ENCODE assay signal across 22 mouse cellular contexts in the genomic region with DNA sequence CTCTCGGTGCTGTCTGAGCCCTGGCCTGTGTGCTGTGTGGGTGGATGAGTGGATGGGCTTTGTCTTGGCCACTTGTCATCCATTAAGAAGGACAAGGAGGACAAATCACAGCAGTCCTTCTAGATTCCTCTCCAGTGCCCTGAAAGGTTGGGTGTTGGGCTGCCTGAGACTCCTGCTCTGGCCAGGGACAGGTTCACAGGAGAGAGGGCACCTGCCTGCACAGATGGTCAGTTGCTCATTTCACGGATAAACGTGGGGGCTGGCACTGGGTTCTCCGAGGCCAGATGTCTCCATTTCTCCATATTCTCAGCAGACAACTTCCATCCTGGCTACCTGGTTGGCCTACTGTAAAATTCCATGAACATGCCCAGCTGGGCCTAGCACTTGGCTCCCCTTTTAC. TPM values are rescaled to one million over a fixed set of nuclear protein-coding genes. Genes with fewer than 3 reads are reported as not detected.
DNase-seq lines count a peak whose midpoint lies in the region; ATAC-seq lines count a peak whose summit lies in the region.
"Had no signal": no experiment of that assay in that cellular context is flagged by ENCODE, and none has a peak within 500 bp of the region (broad histone marks: within the 10 kb centered on the region; RNA-seq: fewer than 3 reads in every experiment).

No protein-coding gene starts in this region.

- H3K4me3 ChIP-seq in forebrain, embryonic 14.5 days (ENCODE audit: low read depth, low read length), result no peak overlapping the region
- H3K4me3 ChIP-seq: embryonic facial prominence, embryonic 13.5 days; forebrain, embryonic 12.5 days; heart, embryonic 10.5 days; heart, embryonic 15.5 days; hindbrain, embryonic 13.5 days; intestine, embryonic 15.5 days had no signal

- H3K9me3 ChIP-seq in forebrain, embryonic 14.5 days (replicated peaks; ENCODE audit: control insufficient read depth, low read length), result no peaks in the 10 kb centered on the region
- H3K9me3 ChIP-seq: embryonic facial prominence, embryonic 13.5 days; forebrain, embryonic 12.5 days; G1E; heart, embryonic 10.5 days; heart, embryonic 15.5 days; hindbrain, embryonic 13.5 days; intestine, embryonic 15.5 days had no signal

- H3K27ac ChIP-seq in forebrain, embryonic 14.5 days (ENCODE audit: low read depth, low read length), result no peak overlapping the region
- H3K27ac ChIP-seq: embryonic facial prominence, embryonic 13.5 days; forebrain, embryonic 12.5 days; heart, embryonic 10.5 days; heart, embryonic 15.5 days; hindbrain, embryonic 13.5 days; intestine, embryonic 15.5 days had no signal

- H3K4me2 ChIP-seq in forebrain, embryonic 14.5 days (ENCODE audit: low read length), result no peak overlapping the region
- H3K4me2 ChIP-seq: embryonic facial prominence, embryonic 13.5 days; forebrain, embryonic 12.5 days; heart, embryonic 15.5 days; hindbrain, embryonic 13.5 days; intestine, embryonic 15.5 days had no signal

- no peaks in the 10 kb centered on the region for H3K4me1 ChIP-seq in forebrain, embryonic 14.5 days (ENCODE audit: control insufficient read depth, insufficient read depth, low read length)
- H3K4me1 ChIP-seq: forebrain, embryonic 12.5 days; heart, embryonic 15.5 days had no signal

- DNase-seq in cerebellum, postnatal 4 days (ENCODE audit: low spot score in 2 of 2), result no peak
- peak; percentile 96 for DNase-seq in cerebellum, adult 11-12 months
- peak; percentile 97 for DNase-seq in cerebellum, adult 9-10 months
- DNase-seq in cerebellum, postnatal 25 days, result peak; percentile 86 to 89
- DNase-seq in forebrain, embryonic 14.5 days (ENCODE audit: low spot score), result no peak
- no peak for DNase-seq in kidney, adult 8-10 months
- DNase-seq in urinary bladder, postnatal 14 days (ENCODE audit: low spot score), result no peak
- DNase-seq: adrenal gland, adult 8-10 months; adrenal gland, postnatal 36 days; B cell, adult 2 months; heart, adult 18-20 months; heart, postnatal 14 days; kidney, adult 18-20 months had no signal

- 94% methylated on average over 4 of the region's 4 CpGs for WGBS in forebrain, embryonic 14.5 days

- ATAC-seq in cerebellum, adult (ENCODE audit: insufficient number of reproducible peaks, low FRiP score, low TSS enrichment), result peak; percentile 77; the same call in 1 of the 2 replicates
- ATAC-seq in forebrain, embryonic 14.5 days, result no peak
- ATAC-seq: CD4-positive, CD25-positive, alpha-beta regulatory T cell, adult 4 months; intestine, embryonic 15.5 days had no signal

- H3K36me3 ChIP-seq in forebrain, embryonic 14.5 days (ENCODE audit: control insufficient read depth, insufficient read depth, low read length), result no peaks in the 10 kb centered on the region
- H3K36me3 ChIP-seq: embryonic facial prominence, embryonic 13.5 days; forebrain, embryonic 12.5 days; G1E; heart, embryonic 10.5 days; heart, embryonic 15.5 days; intestine, embryonic 15.5 days had no signal

- H3K27me3 ChIP-seq in forebrain, embryonic 14.5 days (replicated peaks; ENCODE audit: control insufficient read depth, insufficient read depth, low read length), result no peaks in the 10 kb centered on the region
- H3K27me3 ChIP-seq: embryonic facial prominence, embryonic 13.5 days; forebrain, embryonic 12.5 days; hindbrain, embryonic 13.5 days; intestine, embryonic 15.5 days had no signal

- H3K9ac ChIP-seq in forebrain, embryonic 14.5 days (ENCODE audit: low read length), result no peak overlapping the region
- H3K9ac ChIP-seq: embryonic facial prominence, embryonic 13.5 days; forebrain, embryonic 12.5 days; heart, embryonic 15.5 days; hindbrain, embryonic 13.5 days; intestine, embryonic 15.5 days had no signal

RNA-seq across cellular contexts. Expression of a gene that starts 49.2 kb away (rescaled TPM):
- polyA plus RNA-seq in forebrain, embryonic 14.5 days (2014; fragmentation: Nextera tagmentation; extraction: Ambion mirVana), result 81.2 and 87.4 TPM in 2 replicates

Comparison
In these comparisons a context has a peak if more than half of its experiments do, and no peak if none do; other contexts are left out.
1. DNase-seq: peak in cerebellum, adult 11-12 months (single experiment), cerebellum, adult 9-10 months (single experiment) and cerebellum, postnatal 25 days (2 of 2); none in cerebellum, postnatal 4 days (0 of 2), forebrain, embryonic 14.5 days (single experiment), kidney, adult 8-10 months (0 of 2) and urinary bladder, postnatal 14 days (single experiment).